Mouse (Mus musculus): ENCODE measurements around the gene Tm9sf3. TPM values are rescaled to one million over a fixed set of nuclear protein-coding genes. Genes with fewer than 3 reads are reported as not detected.
A peak's percentile ranks its signal among the peaks of the same experiment; 100 is the strongest.

Gene Tm9sf3
- total and polyA plus RNA-seq, 2 experiments from 2014 or later, result 63.2 to 128 TPM

DNA sequence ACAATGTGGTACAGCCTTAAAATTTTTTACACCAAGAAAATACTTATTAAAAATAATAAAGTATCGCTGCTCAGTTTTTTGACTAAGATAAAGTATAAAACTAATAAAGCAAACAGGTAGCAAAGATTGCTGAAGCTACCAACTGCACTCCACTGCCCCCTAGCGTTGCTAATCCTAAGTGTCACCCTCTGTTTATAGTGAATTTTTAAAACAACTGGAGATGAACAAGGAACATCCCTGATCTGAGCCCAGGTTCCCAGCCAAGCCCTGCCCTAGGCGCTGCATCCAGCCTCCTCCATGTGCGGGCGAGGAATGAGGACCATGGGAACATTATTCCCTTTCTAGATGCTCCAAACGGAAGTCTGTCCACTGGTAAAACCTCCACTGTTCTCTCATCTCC lies 19.2 kb downstream of the Tm9sf3 start:
- Histone ChIP-seq H3K9ac (replicated peaks; ENCODE audit: low read length, poor library complexity, severe bottlenecking) (no peak overlapping the region), H3K9me3 (ENCODE audit: low read length) (no peaks in the 10 kb centered on the region), H3K4me2 (ENCODE audit: low read depth, low read length, poor library complexity, severe bottlenecking) (no peak overlapping the region), H3K27me3 (ENCODE audit: insufficient read depth, low read length) (no peaks in the 10 kb centered on the region), H3K36me3 (ENCODE audit: insufficient read depth, low read length) (peaks cover 16% of the 10 kb centered on the region), H3K4me1 (ENCODE audit: insufficient read depth, low read length) (no peaks in the 10 kb centered on the region), H3K27ac (ENCODE audit: low read depth, low read length) (no peak overlapping the region), H3K4me3 (ENCODE audit: low read depth, low read length) (no peak overlapping the region)
- WGBS, result 59% methylated on average over 6 of the region's 6 CpGs
- peak; percentile 82 for TF ChIP-seq CTCF (IDR thresholded peaks at IDR 0.05)
- ATAC-seq (ENCODE audit: low FRiP score), result no peak
- DNase-seq (ENCODE audit: low spot score), result peak; percentile 66

DNA sequence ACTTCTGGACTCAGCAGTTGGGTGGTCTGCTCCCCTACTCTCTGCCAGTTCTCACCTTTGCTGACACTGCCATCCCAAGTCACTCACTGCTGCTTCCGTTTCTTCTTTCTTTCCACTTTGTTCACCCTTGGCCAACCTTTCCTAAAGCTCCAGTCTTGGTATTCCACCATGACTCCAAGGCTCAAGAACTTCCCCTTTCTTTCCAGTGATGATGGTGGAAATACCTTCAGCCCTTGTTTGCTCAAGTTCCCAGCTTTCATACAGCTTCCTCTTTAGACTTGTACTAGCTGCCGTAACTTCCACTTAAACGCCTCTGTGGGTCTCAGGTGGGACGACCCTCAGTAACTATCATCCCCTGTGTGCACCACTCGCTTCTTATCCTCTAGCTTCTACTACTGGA lies 21.8 kb downstream of the Tm9sf3 start:
- H3K4me3 ChIP-seq (ENCODE audit: low read depth, low read length), result no peak overlapping the region
- no peaks in the 10 kb centered on the region for H3K9me3 ChIP-seq (ENCODE audit: low read length)
- H3K4me2 ChIP-seq (ENCODE audit: low read depth, low read length, poor library complexity, severe bottlenecking), result no peak overlapping the region
- TF ChIP-seq CTCF (IDR thresholded peaks at IDR 0.05), result no peak
- H3K9ac ChIP-seq (replicated peaks; ENCODE audit: low read length, poor library complexity, severe bottlenecking), result no peak overlapping the region
- H3K27me3 ChIP-seq (ENCODE audit: insufficient read depth, low read length), result no peaks in the 10 kb centered on the region
- DNase-seq (ENCODE audit: low spot score), result no peak
- H3K27ac ChIP-seq (ENCODE audit: low read depth, low read length), result no peak overlapping the region
- ATAC-seq (ENCODE audit: low FRiP score), result no peak
- WGBS, result 96% methylated on average over 5 of the region's 5 CpGs
- no peaks in the 10 kb centered on the region for H3K4me1 ChIP-seq (ENCODE audit: insufficient read depth, low read length)
- H3K36me3 ChIP-seq (ENCODE audit: insufficient read depth, low read length), result peaks cover 18% of the 10 kb centered on the region

DNA sequence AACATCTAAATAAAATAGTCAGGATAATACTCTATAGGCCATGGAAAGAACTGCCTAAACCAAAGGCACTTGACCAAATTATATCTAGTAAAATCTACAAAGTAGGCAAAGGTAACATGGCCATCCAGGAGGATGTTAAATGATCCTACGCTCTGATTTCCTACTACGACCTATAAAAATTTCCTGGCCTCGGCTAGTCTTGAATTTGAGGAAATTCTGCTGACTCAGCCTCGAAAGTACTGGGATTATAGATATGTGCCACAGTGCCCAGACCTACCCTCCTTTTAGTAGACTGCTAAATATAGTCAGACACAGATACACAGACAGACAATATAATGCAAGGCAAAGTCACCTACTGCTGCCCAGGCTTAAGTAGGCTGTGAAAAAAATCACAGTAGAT lies 30.1 kb downstream of the Tm9sf3 start:
- ATAC-seq (ENCODE audit: low FRiP score), result no peak
- no peaks in the 10 kb centered on the region for H3K9me3 ChIP-seq (ENCODE audit: low read length)
- H3K27ac ChIP-seq (ENCODE audit: low read depth, low read length), result no peak overlapping the region
- no peak for DNase-seq (ENCODE audit: low spot score)
- H3K4me1 ChIP-seq (ENCODE audit: insufficient read depth, low read length), result no peaks in the 10 kb centered on the region
- no peak overlapping the region for H3K4me3 ChIP-seq (ENCODE audit: low read depth, low read length)
- no peaks in the 10 kb centered on the region for H3K27me3 ChIP-seq (ENCODE audit: insufficient read depth, low read length)
- no peak for TF ChIP-seq CTCF (IDR thresholded peaks at IDR 0.05)
- peaks cover 38% of the 10 kb centered on the region for H3K36me3 ChIP-seq (ENCODE audit: insufficient read depth, low read length)
- H3K9ac ChIP-seq (replicated peaks; ENCODE audit: low read length, poor library complexity, severe bottlenecking), result no peak overlapping the region
- no peak overlapping the region for H3K4me2 ChIP-seq (ENCODE audit: low read depth, low read length, poor library complexity, severe bottlenecking)
- 96% methylated on average over 4 of the region's 4 CpGs for WGBS

DNA sequence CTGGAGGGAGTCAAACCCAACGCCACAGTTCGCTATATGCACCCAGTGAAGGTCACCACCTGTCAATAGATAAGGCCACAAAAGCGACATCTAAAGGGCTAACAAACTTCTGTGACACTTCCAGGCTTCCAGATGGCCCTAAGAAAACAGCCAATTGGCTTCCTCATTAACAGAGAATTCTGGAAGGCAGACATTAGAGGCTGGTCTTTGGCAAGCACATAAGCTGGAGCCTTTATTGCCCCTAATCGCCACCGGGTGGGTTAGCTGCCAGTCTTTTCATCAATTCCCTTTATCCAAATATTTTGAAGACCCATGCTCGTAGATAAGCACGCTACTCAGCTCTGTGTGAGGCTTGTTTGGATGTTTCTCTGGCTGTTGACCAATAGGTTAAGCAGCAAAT lies 55.5 kb downstream of the Tm9sf3 start:
- Histone ChIP-seq H3K9me3 (ENCODE audit: low read length) (no peaks in the 10 kb centered on the region), H3K36me3 (ENCODE audit: insufficient read depth, low read length) (peaks cover 5% of the 10 kb centered on the region; the same call in 1 of the 2 replicates), H3K27me3 (ENCODE audit: insufficient read depth, low read length) (peaks cover 35% of the 10 kb centered on the region), H3K4me1 (ENCODE audit: insufficient read depth, low read length) (no peaks in the 10 kb centered on the region), H3K9ac (replicated peaks; ENCODE audit: low read length, poor library complexity, severe bottlenecking) (no peak overlapping the region), H3K4me3 (ENCODE audit: low read depth, low read length) (no peak overlapping the region), H3K27ac (ENCODE audit: low read depth, low read length) (no peak overlapping the region), H3K4me2 (ENCODE audit: low read depth, low read length, poor library complexity, severe bottlenecking) (no peak overlapping the region)
- no peak for TF ChIP-seq CTCF (IDR thresholded peaks at IDR 0.05)
- ATAC-seq (ENCODE audit: low FRiP score) (no peak), DNase-seq (ENCODE audit: low spot score) (no peak)
- WGBS, result 69% methylated on average over 7 of the region's 7 CpGs

DNA sequence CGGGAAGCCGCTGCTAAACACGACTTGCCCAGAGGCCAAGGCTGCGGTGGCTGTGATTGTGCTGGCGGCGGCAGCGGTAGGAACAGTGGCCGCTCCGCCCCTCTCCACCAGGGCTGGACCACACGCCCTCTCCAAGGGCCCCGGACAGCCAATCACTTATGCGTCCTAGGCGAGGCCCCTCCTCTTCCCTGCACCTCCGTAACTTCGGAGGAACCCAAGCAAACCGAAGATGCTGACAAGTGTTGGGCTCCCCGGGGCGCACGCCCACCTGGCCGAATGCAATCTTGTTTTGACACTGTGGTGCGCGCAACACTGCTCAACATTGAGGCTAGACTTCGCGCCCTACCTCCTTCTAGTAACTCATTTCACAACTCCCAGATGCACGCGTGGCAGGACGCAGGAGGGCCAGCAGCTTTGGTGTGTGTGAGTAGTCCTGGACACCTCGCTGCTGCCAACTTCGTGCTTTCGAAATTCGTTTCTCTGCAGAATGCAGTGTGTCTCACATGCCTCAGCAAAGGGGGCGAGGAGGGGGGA lies 56.9 kb downstream of the Tm9sf3 start, which contains the start of gene Tll2:
Tll2 (minus strand) TSS at position 25 of the 534 bp plus-strand sequence.
- Histone ChIP-seq H3K9ac (replicated peaks; ENCODE audit: low read length, poor library complexity, severe bottlenecking) (peak within 1 kb of the TSS; percentile 52), H3K4me3 (ENCODE audit: low read depth, low read length) (peak within 1 kb of the TSS; percentile 44), H3K4me1 (ENCODE audit: insufficient read depth, low read length) (no peaks in the 10 kb centered on the region), H3K9me3 (ENCODE audit: low read length) (no peaks in the 10 kb centered on the region), H3K4me2 (ENCODE audit: low read depth, low read length, poor library complexity, severe bottlenecking) (peak within 1 kb of the TSS; percentile 94), H3K27ac (ENCODE audit: low read depth, low read length) (no peak within 1 kb of the TSS), H3K27me3 (ENCODE audit: insufficient read depth, low read length) (peaks cover 35% of the 10 kb centered on the region), H3K36me3 (ENCODE audit: insufficient read depth, low read length) (peaks cover 5% of the 10 kb centered on the region; the same call in 1 of the 2 replicates)
- TF ChIP-seq CTCF (IDR thresholded peaks at IDR 0.05), result no peak
- 2% methylated on average over 32 of the region's 32 CpGs for WGBS
- DNase-seq (ENCODE audit: low spot score) (peak; percentile 61), ATAC-seq (ENCODE audit: low FRiP score) (peak; percentile 73)

DNA sequence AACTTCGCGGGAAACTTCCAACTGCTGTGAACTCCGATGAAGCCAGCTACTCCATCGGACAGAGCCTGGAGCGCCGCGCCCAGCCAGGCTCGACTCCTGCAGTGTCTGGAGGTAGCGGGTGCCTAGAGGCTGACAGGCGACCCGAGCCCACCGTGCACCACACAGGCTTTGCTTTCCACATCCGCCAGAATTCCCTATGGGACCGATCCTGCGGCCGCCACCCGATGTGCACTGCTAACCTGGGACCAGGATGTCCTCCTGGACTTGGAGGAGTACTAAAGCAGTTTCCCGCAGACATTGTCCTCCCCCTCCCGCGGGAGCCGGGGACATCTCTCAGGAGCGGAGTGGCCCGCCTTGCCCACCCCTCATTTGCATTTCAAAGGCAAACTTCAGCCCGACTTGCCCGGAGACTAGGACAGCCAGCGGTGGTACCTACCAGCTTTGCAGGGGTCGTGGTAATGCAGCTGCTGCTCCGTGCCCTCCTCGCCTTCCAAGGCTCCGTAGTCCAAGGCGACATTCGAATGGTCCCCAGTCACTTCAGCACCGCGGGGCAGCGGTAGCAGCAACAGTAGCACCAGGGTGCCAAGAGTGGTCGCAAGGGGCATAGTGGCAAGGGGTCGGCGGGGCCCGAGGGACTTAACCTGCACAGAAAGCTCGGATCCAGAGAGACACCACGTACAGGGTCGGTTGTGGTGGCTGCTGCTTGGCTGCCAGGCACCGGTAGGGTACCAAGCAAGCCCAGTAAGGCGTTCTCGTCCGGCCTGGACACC lies 57.6 kb downstream of the Tm9sf3 start:
- no peaks in the 10 kb centered on the region for H3K4me1 ChIP-seq (ENCODE audit: insufficient read depth, low read length)
- no peak overlapping the region for H3K27ac ChIP-seq (ENCODE audit: low read depth, low read length)
- H3K4me3 ChIP-seq (ENCODE audit: low read depth, low read length), result peak overlapping the region; percentile 44
- H3K27me3 ChIP-seq (ENCODE audit: insufficient read depth, low read length), result peaks cover 39% of the 10 kb centered on the region
- DNase-seq (ENCODE audit: low spot score), result no peak
- no peak for TF ChIP-seq CTCF (IDR thresholded peaks at IDR 0.05)
- ATAC-seq (ENCODE audit: low FRiP score), result peak; percentile 41; the same call in 1 of the 2 replicates
- H3K9me3 ChIP-seq (ENCODE audit: low read length), result no peaks in the 10 kb centered on the region
- peaks cover 4% of the 10 kb centered on the region; the same call in 1 of the 2 replicates for H3K36me3 ChIP-seq (ENCODE audit: insufficient read depth, low read length)
- under 1% methylated on average over 46 of the region's 46 CpGs for WGBS
- H3K9ac ChIP-seq (replicated peaks; ENCODE audit: low read length, poor library complexity, severe bottlenecking), result peak overlapping the region; percentile 52
- peak overlapping the region; percentile 94 for H3K4me2 ChIP-seq (ENCODE audit: low read depth, low read length, poor library complexity, severe bottlenecking)
